Mouse (Mus musculus): ENCODE measurements at regions not wholly inside any gene's neighbourhood (a gene's known extent, or its start where the extent isn't known, plus 50 kb on each side); places are given as distances from the start of the nearest gene placed in this dataset.

DNA sequence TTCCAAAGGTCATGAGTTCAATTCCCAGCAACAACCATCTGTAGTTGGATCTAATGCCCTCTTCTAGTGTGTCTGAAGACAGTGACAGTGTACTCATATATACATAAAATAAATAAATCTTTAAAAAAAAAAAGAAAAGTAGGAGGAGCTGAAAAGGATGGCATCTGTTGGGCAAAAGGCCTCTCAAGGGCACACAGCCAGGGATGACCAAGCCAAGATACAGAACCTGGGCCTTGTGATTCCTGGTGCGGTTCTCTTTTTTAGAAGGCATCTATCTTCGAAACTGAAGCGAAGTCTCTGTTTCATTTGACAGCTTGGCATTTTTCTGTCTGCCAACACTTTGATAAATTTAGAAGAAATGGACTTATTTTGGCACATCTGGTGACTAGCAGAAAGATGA, 50.9 kb upstream of the Zc3h12a start:
- no peak overlapping the region for H3K9ac ChIP-seq (replicated peaks; ENCODE audit: low read length)
- DNase-seq (ENCODE audit: low spot score) (no peak), ATAC-seq (replicated peaks; ENCODE audit: insufficient number of reproducible peaks, low FRiP score, low TSS enrichment, low read depth) (no peak)
- H3K36me3 ChIP-seq (replicated peaks; ENCODE audit: control insufficient read depth, insufficient read depth, low read depth, low read length), result no peaks in the 10 kb centered on the region
- H3K4me3 ChIP-seq (ENCODE audit: low read depth, low read length), result no peak overlapping the region
- H3K9me3 ChIP-seq (replicated peaks; ENCODE audit: control insufficient read depth, low read length), result no peaks in the 10 kb centered on the region
- H3K27me3 ChIP-seq (ENCODE audit: control insufficient read depth, insufficient read depth, low read length), result no peaks in the 10 kb centered on the region
- 91% methylated on average over 3 of the region's 3 CpGs for WGBS
- H3K4me2 ChIP-seq (ENCODE audit: low read depth, low read length), result no peak overlapping the region
- no peaks in the 10 kb centered on the region for H3K4me1 ChIP-seq (ENCODE audit: control insufficient read depth, insufficient read depth, low read length)
- no peak overlapping the region for H3K27ac ChIP-seq (replicated peaks; ENCODE audit: low read depth, low read length)

DNA sequence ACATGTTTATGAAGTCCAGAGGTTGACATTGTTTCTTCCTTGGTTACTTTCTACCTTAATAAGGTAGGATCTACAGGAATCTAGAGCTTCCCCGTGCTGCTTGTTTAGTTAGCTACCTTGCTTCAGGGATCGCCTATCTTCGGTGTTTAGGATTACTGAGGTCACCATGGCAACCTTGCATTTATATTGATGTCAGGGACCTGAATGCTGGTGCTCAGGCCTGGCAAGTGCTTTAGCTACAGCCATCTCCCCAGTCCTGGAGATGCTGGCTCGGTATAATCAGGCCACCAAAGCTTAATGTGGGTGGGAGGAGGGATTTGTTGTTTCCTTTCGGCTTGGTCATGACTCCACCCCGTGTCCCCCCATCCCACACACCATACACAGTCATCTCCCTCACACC, 50.0 kb upstream of the Zc3h12a start:
- Histone ChIP-seq H3K4me1 (ENCODE audit: control insufficient read depth, insufficient read depth, low read length) (no peaks in the 10 kb centered on the region), H3K36me3 (replicated peaks; ENCODE audit: control insufficient read depth, insufficient read depth, low read depth, low read length) (no peaks in the 10 kb centered on the region), H3K27ac (replicated peaks; ENCODE audit: low read depth, low read length) (no peak overlapping the region), H3K4me3 (ENCODE audit: low read depth, low read length) (no peak overlapping the region), H3K27me3 (ENCODE audit: control insufficient read depth, insufficient read depth, low read length) (no peaks in the 10 kb centered on the region), H3K4me2 (ENCODE audit: low read depth, low read length) (no peak overlapping the region), H3K9ac (replicated peaks; ENCODE audit: low read length) (no peak overlapping the region), H3K9me3 (replicated peaks; ENCODE audit: control insufficient read depth, low read length) (no peaks in the 10 kb centered on the region)
- ATAC-seq (replicated peaks; ENCODE audit: insufficient number of reproducible peaks, low FRiP score, low TSS enrichment, low read depth) (no peak), DNase-seq (ENCODE audit: low spot score) (no peak)
- 58% methylated on average over 6 of the region's 6 CpGs for WGBS
